Mouse (Mus musculus): ENCODE data around the gene Mbnl2. TPM values are rescaled to one million over a fixed set of nuclear protein-coding genes. Genes with fewer than 3 reads are reported as not detected.
A peak's percentile ranks its signal among the peaks of the same experiment; 100 is the strongest.

The Mbnl2 gene
- total and polyA plus RNA-seq, 2 experiments from 2014 or later = 23.9 to 58.6 TPM

- peaks cover 19% of the 10 kb centered on the region for H3K4me1 ChIP-seq (ENCODE audit: insufficient read depth)
- peak overlapping the region; percentile 5; the same call in 1 of the 2 replicates for H3K4me2 ChIP-seq (ENCODE audit: low read depth)
- TF ChIP-seq CTCF (IDR thresholded peaks at IDR 0.05; ENCODE audit: low read depth) = no peak
- no peaks in the 10 kb centered on the region for H3K36me3 ChIP-seq (ENCODE audit: insufficient read depth)
- H3K27me3 ChIP-seq (ENCODE audit: insufficient read depth, low read length) = no peaks in the 10 kb centered on the region
- peak overlapping the region; percentile 85 for H3K27ac ChIP-seq (ENCODE audit: low read depth, low read length)
- ATAC-seq (peak; percentile 94), DNase-seq (peak; percentile 83)
- H3K4me3 ChIP-seq (ENCODE audit: low read depth, low read length) = no peak overlapping the region
- no peaks in the 10 kb centered on the region for H3K9me3 ChIP-seq (ENCODE audit: low read length)
- peak overlapping the region; percentile 15; the same call in 1 of the 2 replicates for H3K9ac ChIP-seq
- WGBS = 46% methylated on average over 10 of the region's 10 CpGs
These were observed 116.2 kb downstream of the Mbnl2 start for GRCm38 (mm10) chr14:120391701-120392100.

GRCm38 (mm10) chr14:120392441-120392840 is 117.0 kb downstream of the Mbnl2 start:
- no peaks in the 10 kb centered on the region for H3K27me3 ChIP-seq (ENCODE audit: insufficient read depth, low read length)
- 87% methylated on average over 9 of the region's 9 CpGs for WGBS
- H3K4me2 ChIP-seq (ENCODE audit: low read depth) = peak overlapping the region; percentile 5; the same call in 1 of the 2 replicates
- H3K36me3 ChIP-seq (ENCODE audit: insufficient read depth) = no peaks in the 10 kb centered on the region
- H3K4me1 ChIP-seq (ENCODE audit: insufficient read depth) = peaks cover 19% of the 10 kb centered on the region
- H3K4me3 ChIP-seq (ENCODE audit: low read depth, low read length) = no peak overlapping the region
- peak overlapping the region; percentile 85 for H3K27ac ChIP-seq (ENCODE audit: low read depth, low read length)
- DNase-seq (no peak), ATAC-seq (no peak)
- no peaks in the 10 kb centered on the region for H3K9me3 ChIP-seq (ENCODE audit: low read length)
- H3K9ac ChIP-seq = peak overlapping the region; percentile 15; the same call in 1 of the 2 replicates
- TF ChIP-seq CTCF (IDR thresholded peaks at IDR 0.05; ENCODE audit: low read depth) = no peak

GRCm38 (mm10) chr14:120393441-120393840 is 118.0 kb downstream of the Mbnl2 start:
- WGBS = 85% methylated on average over 8 of the region's 8 CpGs
- no peak for DNase-seq
- Histone ChIP-seq H3K4me3 (ENCODE audit: low read depth, low read length) (no peak overlapping the region), H3K27me3 (ENCODE audit: insufficient read depth, low read length) (no peaks in the 10 kb centered on the region), H3K27ac (ENCODE audit: low read depth, low read length) (no peak overlapping the region), H3K36me3 (ENCODE audit: insufficient read depth) (no peaks in the 10 kb centered on the region), H3K9me3 (ENCODE audit: low read length) (no peaks in the 10 kb centered on the region), H3K4me1 (ENCODE audit: insufficient read depth) (peaks cover 15% of the 10 kb centered on the region), H3K4me2 (ENCODE audit: low read depth) (no peak overlapping the region), H3K9ac (no peak overlapping the region)
- no peak for ATAC-seq
- TF ChIP-seq CTCF (IDR thresholded peaks at IDR 0.05; ENCODE audit: low read depth) = no peak

GRCm38 (mm10) chr14:120394216-120394615 is 118.7 kb downstream of the Mbnl2 start:
- H3K4me1 ChIP-seq (ENCODE audit: insufficient read depth) = peaks cover 10% of the 10 kb centered on the region
- no peaks in the 10 kb centered on the region for H3K27me3 ChIP-seq (ENCODE audit: insufficient read depth, low read length)
- H3K9me3 ChIP-seq (ENCODE audit: low read length) = no peaks in the 10 kb centered on the region
- no peak for DNase-seq
- no peak for ATAC-seq
- no peak overlapping the region for H3K27ac ChIP-seq (ENCODE audit: low read depth, low read length)
- WGBS = 52% methylated on average over 3 of the region's 3 CpGs
- no peak overlapping the region for H3K4me3 ChIP-seq (ENCODE audit: low read depth, low read length)
- no peaks in the 10 kb centered on the region for H3K36me3 ChIP-seq (ENCODE audit: insufficient read depth)
- no peak for TF ChIP-seq CTCF (IDR thresholded peaks at IDR 0.05; ENCODE audit: low read depth)
- H3K9ac ChIP-seq = no peak overlapping the region
- H3K4me2 ChIP-seq (ENCODE audit: low read depth) = no peak overlapping the region

- 70% methylated on average over 3 of the region's 3 CpGs for WGBS
- H3K4me2 ChIP-seq (ENCODE audit: low read depth) = no peak overlapping the region
- no peak for TF ChIP-seq CTCF (IDR thresholded peaks at IDR 0.05; ENCODE audit: low read depth)
- no peaks in the 10 kb centered on the region for H3K27me3 ChIP-seq (ENCODE audit: insufficient read depth, low read length)
- H3K4me3 ChIP-seq (ENCODE audit: low read depth, low read length) = no peak overlapping the region
- 0 out of 2 replicates have a peak, but pooled peaks cover 4% of the 10 kb centered on the region for H3K4me1 ChIP-seq (ENCODE audit: insufficient read depth)
- no peak overlapping the region for H3K27ac ChIP-seq (ENCODE audit: low read depth, low read length)
- H3K36me3 ChIP-seq (ENCODE audit: insufficient read depth) = no peaks in the 10 kb centered on the region
- no peak for ATAC-seq
- no peaks in the 10 kb centered on the region for H3K9me3 ChIP-seq (ENCODE audit: low read length)
- DNase-seq = no peak
- no peak overlapping the region for H3K9ac ChIP-seq
These were observed 119.4 kb downstream of the Mbnl2 start for GRCm38 (mm10) chr14:120394827-120395226.

- Histone ChIP-seq H3K27me3 (ENCODE audit: insufficient read depth, low read length) (no peaks in the 10 kb centered on the region), H3K4me3 (ENCODE audit: low read depth, low read length) (no peak overlapping the region), H3K9me3 (ENCODE audit: low read length) (no peaks in the 10 kb centered on the region), H3K27ac (ENCODE audit: low read depth, low read length) (no peak overlapping the region), H3K36me3 (ENCODE audit: insufficient read depth) (0 out of 2 replicates have a peak, but pooled peaks cover 2% of the 10 kb centered on the region), H3K4me1 (ENCODE audit: insufficient read depth) (0 out of 2 replicates have a peak, but pooled peaks cover 4% of the 10 kb centered on the region), H3K9ac (no peak overlapping the region), H3K4me2 (ENCODE audit: low read depth) (no peak overlapping the region)
- DNase-seq (no peak), ATAC-seq (no peak)
- WGBS = 83% methylated on average over 9 of the region's 9 CpGs
- TF ChIP-seq CTCF (IDR thresholded peaks at IDR 0.05; ENCODE audit: low read depth) = no peak
These were observed 120.0 kb downstream of the Mbnl2 start for GRCm38 (mm10) chr14:120395501-120395900.

GRCm38 (mm10) chr14:120397871-120398647 is 122.6 kb downstream of the Mbnl2 start:
- 37% methylated on average over 10 of the region's 10 CpGs for WGBS
- no peaks in the 10 kb centered on the region for H3K27me3 ChIP-seq (ENCODE audit: insufficient read depth, low read length)

More at GRCm38 (mm10) chr14:120397871-120398647, 122.6 kb downstream of the Mbnl2 start:
- Histone ChIP-seq H3K4me1 (ENCODE audit: insufficient read depth) (no peaks in the 10 kb centered on the region), H3K4me3 (ENCODE audit: low read depth, low read length) (no peak overlapping the region), H3K9ac (no peak overlapping the region), H3K4me2 (ENCODE audit: low read depth) (no peak overlapping the region), H3K36me3 (ENCODE audit: insufficient read depth) (peaks cover 9% of the 10 kb centered on the region; the same call in 1 of the 2 replicates), H3K9me3 (ENCODE audit: low read length) (no peaks in the 10 kb centered on the region), H3K27ac (ENCODE audit: low read depth, low read length) (no peak overlapping the region)
- peak; percentile 87 for DNase-seq
- TF ChIP-seq CTCF (IDR thresholded peaks at IDR 0.05; ENCODE audit: low read depth) = peak; percentile 98
- peak; percentile 97 for ATAC-seq
